In genomic region chr5:23518673-23519072, GRCm38 (mm10) we compare ENCODE assay signal across 8 mouse cellular contexts.
DNase-seq lines count a peak whose midpoint lies in the region; ATAC-seq lines count a peak whose summit lies in the region.

No protein-coding gene starts in this region.

- no peak overlapping the region for H3K9ac ChIP-seq in intestine, embryonic 14.5 days (ENCODE audit: low read length)

- WGBS in intestine, embryonic 14.5 days, result 36% methylated on average over 3 of the region's 3 CpGs

- H3K4me2 ChIP-seq in intestine, embryonic 14.5 days (ENCODE audit: low read length), result no peak overlapping the region

- no peaks in the 10 kb centered on the region; the same call in 1 of the 2 replicates for H3K4me1 ChIP-seq in intestine, embryonic 14.5 days (replicated peaks; ENCODE audit: control insufficient read depth, insufficient read depth, low read length)

- H3K9me3 ChIP-seq in intestine, embryonic 14.5 days (ENCODE audit: control insufficient read depth, low read length), result no peaks in the 10 kb centered on the region

- peaks cover 35% of the 10 kb centered on the region for H3K36me3 ChIP-seq in intestine, embryonic 14.5 days (ENCODE audit: control insufficient read depth, insufficient read depth, low read length)

- DNase-seq in adrenal gland, postnatal 14 days, result peak; percentile 56
- no peak for DNase-seq in adrenal gland, adult 8-10 months
- DNase-seq in urinary bladder, postnatal 14 days (ENCODE audit: low spot score), result peak; percentile 56
- DNase-seq in urinary bladder, adult 2 months (ENCODE audit: low spot score), result no peak
- DNase-seq in intestine, embryonic 14.5 days (ENCODE audit: low spot score), result peak; percentile 52
- no peak for DNase-seq in c-Kit-positive CD71-positive TER-119-positive erythroid progenitor cells, embryonic 14.5 days (ENCODE audit: low spot score)

- no peak overlapping the region for H3K27ac ChIP-seq in intestine, embryonic 14.5 days (ENCODE audit: low read depth)

- H3K27me3 ChIP-seq in intestine, embryonic 14.5 days (replicated peaks; ENCODE audit: control insufficient read depth, insufficient read depth, low read length), result no peaks in the 10 kb centered on the region

- H3K4me3 ChIP-seq in intestine, embryonic 14.5 days (ENCODE audit: low read depth, low read length), result no peak overlapping the region

- no peak; the same call in 1 of the 2 replicates for ATAC-seq in intestine, embryonic 14.5 days (replicated peaks; ENCODE audit: low FRiP score, low TSS enrichment, low read depth)
- ATAC-seq in megakaryocyte-erythroid progenitor cell, adult 5-6 weeks (replicated peaks; ENCODE audit: low FRiP score, low TSS enrichment, poor library complexity, severe bottlenecking), result peak; percentile 87
- no peak for ATAC-seq in granulocyte monocyte progenitor cell, adult 5-6 weeks (replicated peaks; ENCODE audit: poor library complexity, severe bottlenecking)

Comparison
In these comparisons a context has a peak if more than half of its experiments do, and no peak if none do; other contexts are left out.
1. DNase-seq: peak in adrenal gland, postnatal 14 days (single experiment), urinary bladder, postnatal 14 days (single experiment) and intestine, embryonic 14.5 days (single experiment); none in adrenal gland, adult 8-10 months (single experiment), urinary bladder, adult 2 months (single experiment) and c-Kit-positive CD71-positive TER-119-positive erythroid progenitor cells, embryonic 14.5 days (single experiment).